Mouse (Mus musculus) CD4-positive helper T cell, adult 2 months (primary cell): ENCODE measurements around the gene Usmg5.
"Not testable (repeated sequence)": the region's sequence is repeated elsewhere in the genome, so short reads cannot be mapped to it uniquely, and the experiment has no call there.

Experiments
- DNase-seq: peaks from one replicate; pipeline ENCODE4 v3.0.0-alpha.2; 2012; ENCODE audit warnings: low read depth, missing footprints, low spot score

Usmg5 gene

GRCm38 (mm10) chr19:47090550-47091156 is at the start of gene Usmg5, which contains the start of gene Pdcd11:
Usmg5 (minus strand) TSS chr19:47090647.
Pdcd11 (plus strand) TSS chr19:47090768.
- peak; percentile 97 for DNase-seq

GRCm38 (mm10) chr19:47139611-47140010 is 49.2 kb upstream of the Usmg5 start:
- not testable (repeated sequence) for DNase-seq

GRCm38 (mm10) chr19:47137771-47138421 is 47.4 kb upstream of the Usmg5 start, which contains the start of gene Calhm2:
Calhm2 (minus strand) TSS chr19:47138294.
- peak; percentile 64 for DNase-seq

- peak; percentile 49 for DNase-seq
These were observed 46.7 kb upstream of the Usmg5 start for GRCm38 (mm10) chr19:47137051-47137581.

GRCm38 (mm10) chr19:47136170-47136569 is 45.7 kb upstream of the Usmg5 start:
- DNase-seq: no peak

GRCm38 (mm10) chr19:47135568-47135967 is 45.1 kb upstream of the Usmg5 start:
- peak; percentile 29 for DNase-seq

GRCm38 (mm10) chr19:47133161-47133560 is 42.7 kb upstream of the Usmg5 start:
- peak; percentile 18 for DNase-seq

- DNase-seq: no peak
These were observed 40.2 kb upstream of the Usmg5 start for GRCm38 (mm10) chr19:47130551-47131125.

- DNase-seq: no peak
These were observed 38.4 kb upstream of the Usmg5 start for GRCm38 (mm10) chr19:47128835-47129234.

- no peak for DNase-seq
These were observed 37.7 kb upstream of the Usmg5 start for GRCm38 (mm10) chr19:47128164-47128563.

GRCm38 (mm10) chr19:47122802-47123201 is 32.4 kb upstream of the Usmg5 start:
- DNase-seq: peak; percentile 57

GRCm38 (mm10) chr19:47121054-47121453 is 30.6 kb upstream of the Usmg5 start:
- peak; percentile 43 for DNase-seq

- DNase-seq: no peak
These were observed 28.2 kb upstream of the Usmg5 start for GRCm38 (mm10) chr19:47118634-47119033.

- DNase-seq: no peak
These were observed 14.3 kb upstream of the Usmg5 start for GRCm38 (mm10) chr19:47104641-47105271.

- no peak for DNase-seq
These were observed 10.6 kb upstream of the Usmg5 start for GRCm38 (mm10) chr19:47101080-47101479.

- DNase-seq: peak; percentile 58
These were observed 525 bp downstream of the Usmg5 start for GRCm38 (mm10) chr19:47089718-47090525.

GRCm38 (mm10) chr19:47088226-47088625 is 2.2 kb downstream of the Usmg5 start:
- no peak for DNase-seq

- peak; percentile 92 for DNase-seq
These were observed 22.4 kb downstream of the Usmg5 start for GRCm38 (mm10) chr19:47067924-47068611.

- peak; percentile 98 for DNase-seq
These were observed 23.2 kb downstream of the Usmg5 start, which contains the start of gene Taf5 for GRCm38 (mm10) chr19:47067096-47067882. Taf5 (plus strand) TSS chr19:47067746.

- no peak for DNase-seq
These were observed 24.6 kb downstream of the Usmg5 start for GRCm38 (mm10) chr19:47065860-47066259.
